Mouse (Mus musculus) limb, embryonic 14.5 days (tissue): ENCODE results near the gene Zfp322a. TPM values are rescaled to one million over a fixed set of nuclear protein-coding genes. Genes with fewer than 3 reads are reported as not detected.

Experiments used
- ATAC-seq: fragments of 200-750 bp; cut with Nextera tagmentation; 2 replicates; pipeline ENCODE4 v1.8.0; 2017; ENCODE audit warnings: low read depth, moderate number of reproducible peaks, moderate TSS enrichment; ENCODE audit not compliant: low FRiP score
- DNase-seq: peaks from one replicate; pipeline ENCODE4 v3.0.0-alpha.2; 2015; ENCODE audit warnings: low spot score
- H3K27ac ChIP-seq: fragments of 300-500 bp; sonication (generic); replicated peaks from 2 replicates; pipeline ENCODE4 v1.5.1; 2014; ENCODE audit warnings: low read depth, mild to moderate bottlenecking, low read length, moderate library complexity, mixed read lengths
- H3K27me3 ChIP-seq: fragments of 300-500 bp; sonication (generic); 2 replicates; pipeline ENCODE4 v1.6.1; 2014; ENCODE audit warnings: low read length, mixed read lengths; ENCODE audit not compliant: control insufficient read depth, insufficient read depth
- H3K36me3 ChIP-seq: fragments of 300-500 bp; sonication (generic); 2 replicates; pipeline ENCODE4 v1.6.1; 2014; ENCODE audit warnings: mild to moderate bottlenecking, low read length, moderate library complexity, mixed read lengths; ENCODE audit not compliant: control insufficient read depth, insufficient read depth
- H3K4me1 ChIP-seq: fragments of 300-500 bp; sonication (generic); 2 replicates; pipeline ENCODE4 v1.6.1; 2014; ENCODE audit warnings: antibody characterized with exemption, low read length, mixed read lengths; ENCODE audit not compliant: control insufficient read depth, insufficient read depth
- H3K4me2 ChIP-seq: fragments of 300-500 bp; sonication (generic); replicated peaks from 2 replicates; pipeline ENCODE4 v1.6.1; 2014; ENCODE audit warnings: low read depth, mild to moderate bottlenecking, low read length, moderate library complexity; ENCODE audit not compliant: severe bottlenecking
- H3K4me3 ChIP-seq: fragments of 300-500 bp; sonication (generic); replicated peaks from 2 replicates; pipeline ENCODE4 v1.5.1; 2014; ENCODE audit warnings: low read length
- H3K9ac ChIP-seq: fragments of 300-500 bp; sonication (generic); 2 replicates; pipeline ENCODE4 v1.6.1; 2014; ENCODE audit warnings: mild to moderate bottlenecking, low read depth, low read length, moderate library complexity; ENCODE audit not compliant: severe bottlenecking
- H3K9me3 ChIP-seq: fragments of 300-500 bp; sonication (generic); 2 replicates; pipeline ENCODE4 v1.6.1; 2016; ENCODE audit warnings: low read length; ENCODE audit not compliant: control insufficient read depth
- POLR2A ChIP-seq: fragments of 200-500 bp; IDR thresholded peaks from 2 replicates; pipeline ENCODE4 v1.8.0; 2012; ENCODE audit warnings: inconsistent platforms, mild to moderate bottlenecking, moderate library complexity, borderline replicate concordance; ENCODE audit not compliant: insufficient read depth, insufficient read length; ENCODE audit errors: extremely low read depth
- WGBS: fragments of 180-500 bp; shearing (Covaris S2); extraction: QIAGEN DNeasy Blood & Tissue Kit; methylation state at CpG from one replicate; pipeline ENCODE4 v1.1.7; 2014; 5-methylcytosine and 5-hydroxymethylcytosine counted together
- polyA plus RNA-seq, 2 experiments: library from polyadenylated mRNA; depleted of rRNA in 1 of 2; stranded (reverse) in 1 of 2; unstranded in 1 of 2; fragments of >200 nt; fragmentation: Nextera tagmentation in 1 of 2; extraction: Ambion mirVana in 1 of 2; gene quantifications; 2 replicates each; pipeline versions ENCODE4 v1.2.1 to v1.2.3; 2012 to 2014

The Zfp322a gene
- polyA plus RNA-seq, 2 experiments = 20.2 to 42.9 TPM

DNA sequence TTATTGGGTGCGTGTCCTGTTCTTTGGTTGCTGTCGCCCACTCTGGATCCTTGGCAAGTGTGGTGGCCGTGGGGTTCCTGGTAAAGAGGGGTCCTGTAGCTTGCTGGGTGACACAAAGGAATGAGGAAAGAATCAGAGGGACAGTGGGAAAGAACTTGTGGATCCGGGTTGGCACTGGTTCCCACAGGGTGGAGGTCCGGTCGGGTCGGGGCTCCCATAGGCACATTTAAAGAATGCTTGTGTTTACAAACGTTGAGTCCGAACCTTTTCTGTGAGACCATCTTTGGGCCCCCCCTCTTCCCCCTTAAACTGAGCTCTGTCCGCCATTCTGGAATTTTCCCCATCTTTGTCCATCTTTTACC lies 62.3 kb downstream of the Zfp322a start:
- TF ChIP-seq POLR2A = no peak
- no peak for DNase-seq
- no peaks in the 10 kb centered on the region for H3K36me3 ChIP-seq
- H3K27ac ChIP-seq = no peak overlapping the region
- peak overlapping the region; percentile 30 for H3K4me2 ChIP-seq
- 18% methylated on average over 10 of the region's 10 CpGs for WGBS
- peaks cover 38% of the 10 kb centered on the region for H3K27me3 ChIP-seq
- peak overlapping the region; percentile 24 for H3K4me3 ChIP-seq
- H3K4me1 ChIP-seq = peaks cover 5% of the 10 kb centered on the region; the same call in 1 of the 2 replicates
- no peak for ATAC-seq
- no peaks in the 10 kb centered on the region for H3K9me3 ChIP-seq
- no peak overlapping the region for H3K9ac ChIP-seq

Other genes with a start within 250 kb of the Zfp322a start
- not detected in 2 replicates for gene Vmn1r218, start 236.1 kb downstream of the Zfp322a start, polyA plus RNA-seq (2012; rRNA removed)
- not detected in 2 replicates for gene Vmn1r218, start 236.1 kb downstream of the Zfp322a start, polyA plus RNA-seq (2014; fragmentation: Nextera tagmentation; extraction: Ambion mirVana)
- not detected in 2 replicates for gene Vmn1r219, start 209.9 kb downstream of the Zfp322a start, polyA plus RNA-seq (2012; rRNA removed)
- not detected in 2 replicates for gene Vmn1r219, start 209.9 kb downstream of the Zfp322a start, polyA plus RNA-seq (2014; fragmentation: Nextera tagmentation; extraction: Ambion mirVana)
- not detected in 2 replicates for gene Vmn1r220, start 181.2 kb downstream of the Zfp322a start, polyA plus RNA-seq (2012; rRNA removed)
- 0.22 TPM in 1 of 2 replicates, not detected in the other for gene Vmn1r220, start 181.2 kb downstream of the Zfp322a start, polyA plus RNA-seq (2014; fragmentation: Nextera tagmentation; extraction: Ambion mirVana)
- not detected in 2 replicates for gene Vmn1r221, start 155.1 kb downstream of the Zfp322a start, polyA plus RNA-seq (2012; rRNA removed)
- gene Vmn1r221, start 155.1 kb downstream of the Zfp322a start, polyA plus RNA-seq (2014; fragmentation: Nextera tagmentation; extraction: Ambion mirVana) = not detected in 2 replicates
- gene Vmn1r222, start 133.3 kb downstream of the Zfp322a start, polyA plus RNA-seq (2012; rRNA removed) = not detected in 2 replicates
- gene Vmn1r222, start 133.3 kb downstream of the Zfp322a start, polyA plus RNA-seq (2014; fragmentation: Nextera tagmentation; extraction: Ambion mirVana) = not detected in 2 replicates
- not detected in 2 replicates for gene Vmn1r223, start 122.1 kb downstream of the Zfp322a start, polyA plus RNA-seq (2012; rRNA removed)
- gene Vmn1r223, start 122.1 kb downstream of the Zfp322a start, polyA plus RNA-seq (2014; fragmentation: Nextera tagmentation; extraction: Ambion mirVana) = not detected in 2 replicates
- 6.9 and 9.9 TPM in 2 replicates for gene Abt1, start 54.7 kb upstream of the Zfp322a start, polyA plus RNA-seq (2012; rRNA removed)
- 12.0 and 12.2 TPM in 2 replicates for gene Abt1, start 54.7 kb upstream of the Zfp322a start, polyA plus RNA-seq (2014; fragmentation: Nextera tagmentation; extraction: Ambion mirVana)
- 0.31 and 0.32 TPM in 2 replicates for gene Btn1a1, start 96.7 kb upstream of the Zfp322a start, polyA plus RNA-seq (2012; rRNA removed)
- gene Btn1a1, start 96.7 kb upstream of the Zfp322a start, polyA plus RNA-seq (2014; fragmentation: Nextera tagmentation; extraction: Ambion mirVana) = not detected in 2 replicates
- gene Btn2a2, start 119.6 kb upstream of the Zfp322a start, polyA plus RNA-seq (2012; rRNA removed) = 0.62 and 0.79 TPM in 2 replicates
- gene Btn2a2, start 119.6 kb upstream of the Zfp322a start, polyA plus RNA-seq (2014; fragmentation: Nextera tagmentation; extraction: Ambion mirVana) = 0.89 and 1.2 TPM in 2 replicates
- gene Hist1h4h, start 161.8 kb upstream of the Zfp322a start, polyA plus RNA-seq (2012; rRNA removed) = 18.2 and 19.2 TPM in 2 replicates
- gene Hist1h4h, start 161.8 kb upstream of the Zfp322a start, polyA plus RNA-seq (2014; fragmentation: Nextera tagmentation; extraction: Ambion mirVana) = 5.5 and 8.1 TPM in 2 replicates
- gene Hist1h2af, start 164.7 kb upstream of the Zfp322a start, polyA plus RNA-seq (2012; rRNA removed) = 557 and 662 TPM in 2 replicates
- gene Hist1h2af, start 164.7 kb upstream of the Zfp322a start, polyA plus RNA-seq (2014; fragmentation: Nextera tagmentation; extraction: Ambion mirVana) = 9.1 and 11.0 TPM in 2 replicates
- 32.6 and 62.7 TPM in 2 replicates for gene Hist1h3g, start 166.2 kb upstream of the Zfp322a start, polyA plus RNA-seq (2012; rRNA removed)
- 4.1 and 6.7 TPM in 2 replicates for gene Hist1h3g, start 166.2 kb upstream of the Zfp322a start, polyA plus RNA-seq (2014; fragmentation: Nextera tagmentation; extraction: Ambion mirVana)
- gene Hist1h2bh, start 174.2 kb upstream of the Zfp322a start, polyA plus RNA-seq (2012; rRNA removed) = 5.2 and 6.1 TPM in 2 replicates
- gene Hist1h2bh, start 174.2 kb upstream of the Zfp322a start, polyA plus RNA-seq (2014; fragmentation: Nextera tagmentation; extraction: Ambion mirVana) = 0.48 and 0.57 TPM in 2 replicates
- gene Hist1h3f, start 174.8 kb upstream of the Zfp322a start, polyA plus RNA-seq (2012; rRNA removed) = 4.1 and 7.4 TPM in 2 replicates
- 0.65 and 1.00 TPM in 2 replicates for gene Hist1h3f, start 174.8 kb upstream of the Zfp322a start, polyA plus RNA-seq (2014; fragmentation: Nextera tagmentation; extraction: Ambion mirVana)
- 13.7 and 21.4 TPM in 2 replicates for gene Hist1h4f, start 182.4 kb upstream of the Zfp322a start, polyA plus RNA-seq (2012; rRNA removed)
- 2.6 and 2.8 TPM in 2 replicates for gene Hist1h4f, start 182.4 kb upstream of the Zfp322a start, polyA plus RNA-seq (2014; fragmentation: Nextera tagmentation; extraction: Ambion mirVana)
- gene Hist1h1d, start 184.1 kb upstream of the Zfp322a start, polyA plus RNA-seq (2012; rRNA removed) = 0.50 and 0.62 TPM in 2 replicates
- gene Hist1h1d, start 184.1 kb upstream of the Zfp322a start, polyA plus RNA-seq (2014; fragmentation: Nextera tagmentation; extraction: Ambion mirVana) = 0.47 and 0.61 TPM in 2 replicates
- 36.1 and 54.1 TPM in 2 replicates for gene Hist1h3e, start 193.2 kb upstream of the Zfp322a start, polyA plus RNA-seq (2012; rRNA removed)
- gene Hist1h3e, start 193.2 kb upstream of the Zfp322a start, polyA plus RNA-seq (2014; fragmentation: Nextera tagmentation; extraction: Ambion mirVana) = 6.7 and 7.0 TPM in 2 replicates
- 19.8 and 35.0 TPM in 2 replicates for gene Hist1h2ae, start 202.0 kb upstream of the Zfp322a start, polyA plus RNA-seq (2012; rRNA removed)
- 103 and 109 TPM in 2 replicates for gene Hist1h2ae, start 202.0 kb upstream of the Zfp322a start, polyA plus RNA-seq (2014; fragmentation: Nextera tagmentation; extraction: Ambion mirVana)
- gene Hist1h2bg, start 202.2 kb upstream of the Zfp322a start, polyA plus RNA-seq (2012; rRNA removed) = 38.9 and 60.8 TPM in 2 replicates
- 6.9 and 10.0 TPM in 2 replicates for gene Hist1h2bg, start 202.2 kb upstream of the Zfp322a start, polyA plus RNA-seq (2014; fragmentation: Nextera tagmentation; extraction: Ambion mirVana)
- gene Hist1h2bf, start 205.0 kb upstream of the Zfp322a start, polyA plus RNA-seq (2012; rRNA removed) = 17.8 and 25.9 TPM in 2 replicates
- gene Hist1h2bf, start 205.0 kb upstream of the Zfp322a start, polyA plus RNA-seq (2014; fragmentation: Nextera tagmentation; extraction: Ambion mirVana) = 5.3 and 8.5 TPM in 2 replicates
- 6.1 and 13.9 TPM in 2 replicates for gene Hist1h2ad, start 205.2 kb upstream of the Zfp322a start, polyA plus RNA-seq (2012; rRNA removed)
- gene Hist1h2ad, start 205.2 kb upstream of the Zfp322a start, polyA plus RNA-seq (2014; fragmentation: Nextera tagmentation; extraction: Ambion mirVana) = 1.2 and 5.3 TPM in 2 replicates
- 30.0 and 33.8 TPM in 2 replicates for gene Hist1h3d, start 206.6 kb upstream of the Zfp322a start, polyA plus RNA-seq (2012; rRNA removed)
- gene Hist1h3d, start 206.6 kb upstream of the Zfp322a start, polyA plus RNA-seq (2014; fragmentation: Nextera tagmentation; extraction: Ambion mirVana) = 6.8 and 10.4 TPM in 2 replicates
- 9.4 and 9.8 TPM in 2 replicates for gene Hist1h4d, start 212.4 kb upstream of the Zfp322a start, polyA plus RNA-seq (2012; rRNA removed)
- 95.5 and 101 TPM in 2 replicates for gene Hist1h4d, start 212.4 kb upstream of the Zfp322a start, polyA plus RNA-seq (2014; fragmentation: Nextera tagmentation; extraction: Ambion mirVana)